Mouse (Mus musculus): ENCODE data around the gene Slc22a5.

GRCm38 (mm10) chr11:53899004-53899403 is 7.5 kb upstream of the Slc22a5 start:
- no peak for TF ChIP-seq POLR2A (IDR thresholded peaks at IDR 0.05; ENCODE audit: borderline replicate concordance, extremely low read depth, insufficient read depth, insufficient read length, poor library complexity, severe bottlenecking)
- no peak for TF ChIP-seq CTCF (IDR thresholded peaks at IDR 0.05; ENCODE audit: borderline replicate concordance, extremely low read depth, insufficient read depth, insufficient read length)
